Mouse (Mus musculus) embryonic facial prominence, embryonic 12.5 days (tissue): ENCODE measurements around the gene Klhl29. TPM values are rescaled to one million over a fixed set of nuclear protein-coding genes. Genes with fewer than 3 reads are reported as not detected.
"Not testable (repeated sequence)": the region's sequence is repeated elsewhere in the genome, so short reads cannot be mapped to it uniquely, and the experiment has no call there.

Source experiments
- ATAC-seq: fragments of 200-750 bp; cut with Nextera tagmentation; 2 replicates; pipeline ENCODE4 v1.8.0; 2017; ENCODE audit not compliant: insufficient number of reproducible peaks, insufficient read depth, low FRiP score, low TSS enrichment
- H3K27ac ChIP-seq: fragments of 300-500 bp; sonication (generic); 2 replicates; pipeline ENCODE4 v1.5.1; 2016; ENCODE audit warnings: mild to moderate bottlenecking
- H3K27me3 ChIP-seq: fragments of 300-500 bp; sonication (generic); 2 replicates; pipeline ENCODE4 v1.6.1; 2016; ENCODE audit warnings: mild to moderate bottlenecking, moderate library complexity
- H3K36me3 ChIP-seq: fragments of 300-500 bp; sonication (generic); 2 replicates; pipeline ENCODE4 v1.6.1; 2016; ENCODE audit warnings: mild to moderate bottlenecking
- H3K4me1 ChIP-seq: fragments of 300-500 bp; sonication (generic); 2 replicates; pipeline ENCODE4 v1.6.1; 2016
- H3K4me2 ChIP-seq: fragments of 300-500 bp; sonication (generic); replicated peaks from 2 replicates; pipeline ENCODE4 v1.6.1; 2016; ENCODE audit warnings: mild to moderate bottlenecking, moderate library complexity
- H3K4me3 ChIP-seq: fragments of 300-500 bp; sonication (generic); 2 replicates; pipeline ENCODE4 v1.5.1; 2016; ENCODE audit warnings: mild to moderate bottlenecking
- H3K9ac ChIP-seq: fragments of 300-500 bp; sonication (generic); 2 replicates; pipeline ENCODE4 v1.6.1; 2016; ENCODE audit warnings: mild to moderate bottlenecking, moderate library complexity
- H3K9me3 ChIP-seq: fragments of 300-500 bp; sonication (generic); 2 replicates; pipeline ENCODE4 v1.6.1; 2016; ENCODE audit warnings: mild to moderate bottlenecking, moderate library complexity
- WGBS: fragments of 180-500 bp; shearing (Covaris S2); methylation state at CpG from one replicate; pipeline ENCODE4 v1.1.7; 2016; 5-methylcytosine and 5-hydroxymethylcytosine counted together
- polyA plus RNA-seq: library from polyadenylated mRNA; unstranded; fragments of >200 nt; fragmentation: Nextera tagmentation; extraction: Ambion mirVana; gene quantifications from 2 replicates; pipeline ENCODE4 v1.2.1, GENCODE M21; 2016

The Klhl29 gene
- polyA plus RNA-seq, 1 experiment from 2014 or later, result 2.6 TPM

GRCm38 (mm10) chr12:5352771-5353170 lies 22.7 kb downstream of the Klhl29 start:
- Histone ChIP-seq H3K27me3 (no peaks in the 10 kb centered on the region), H3K4me2 (no peak overlapping the region), H3K27ac (no peak overlapping the region), H3K4me1 (no peaks in the 10 kb centered on the region), H3K9ac (no peak overlapping the region), H3K4me3 (no peak overlapping the region), H3K36me3 (no peaks in the 10 kb centered on the region), H3K9me3 (no peaks in the 10 kb centered on the region)
- no peak for ATAC-seq
- WGBS, result 93% methylated on average over 8 of the region's 8 CpGs

GRCm38 (mm10) chr12:5350491-5351285 lies 24.8 kb downstream of the Klhl29 start:
- no peak overlapping the region for H3K4me2 ChIP-seq
- no peaks in the 10 kb centered on the region for H3K27me3 ChIP-seq
- 0 out of 2 replicates have a peak, but pooled peaks have one; percentile 35 for ATAC-seq
- 78% methylated on average over 11 of the region's 11 CpGs for WGBS
- H3K36me3 ChIP-seq, result no peaks in the 10 kb centered on the region
- H3K27ac ChIP-seq, result no peak overlapping the region
- H3K4me1 ChIP-seq, result no peaks in the 10 kb centered on the region
- H3K4me3 ChIP-seq, result no peak overlapping the region
- no peaks in the 10 kb centered on the region for H3K9me3 ChIP-seq
- no peak overlapping the region for H3K9ac ChIP-seq

GRCm38 (mm10) chr12:5345088-5345487 lies 30.4 kb downstream of the Klhl29 start:
- H3K27ac ChIP-seq, result no peak overlapping the region

GRCm38 (mm10) chr12:5344457-5344856 lies 31.0 kb downstream of the Klhl29 start:
- H3K27me3 ChIP-seq, H3K4me3 ChIP-seq, H3K36me3 ChIP-seq, H3K27ac ChIP-seq, H3K9me3 ChIP-seq, ATAC-seq, H3K9ac ChIP-seq, H3K4me1 ChIP-seq, H3K4me2 ChIP-seq: not testable (repeated sequence)
- WGBS, result 93% methylated on average over 7 of the region's 7 CpGs

More at GRCm38 (mm10) chr12:5345088-5345487, 30.4 kb downstream of the Klhl29 start:
- no peak overlapping the region for H3K4me3 ChIP-seq
- H3K4me1 ChIP-seq, result no peaks in the 10 kb centered on the region
- H3K9ac ChIP-seq, result no peak overlapping the region
- H3K36me3 ChIP-seq, result no peaks in the 10 kb centered on the region
- H3K4me2 ChIP-seq, result no peak overlapping the region
- no peaks in the 10 kb centered on the region for H3K27me3 ChIP-seq
- no peaks in the 10 kb centered on the region for H3K9me3 ChIP-seq
- WGBS, result 84% methylated on average over 6 of the region's 6 CpGs
- ATAC-seq, result no peak

- Histone ChIP-seq H3K4me1 (no peaks in the 10 kb centered on the region), H3K36me3 (no peaks in the 10 kb centered on the region), H3K9me3 (no peaks in the 10 kb centered on the region), H3K9ac (no peak overlapping the region), H3K4me3 (no peak overlapping the region), H3K4me2 (no peak overlapping the region), H3K27me3 (no peaks in the 10 kb centered on the region), H3K27ac (no peak overlapping the region)
- 84% methylated on average over 6 of the region's 6 CpGs for WGBS
- no peak for ATAC-seq
Measured at GRCm38 (mm10) chr12:5340151-5340603, 35.3 kb downstream of the Klhl29 start.

GRCm38 (mm10) chr12:5336927-5337712 lies 38.4 kb downstream of the Klhl29 start:
- Histone ChIP-seq H3K9ac (no peak overlapping the region), H3K27ac (no peak overlapping the region), H3K4me1 (peaks cover 2% of the 10 kb centered on the region; the same call in 1 of the 2 replicates), H3K4me2 (no peak overlapping the region), H3K36me3 (no peaks in the 10 kb centered on the region), H3K4me3 (no peak overlapping the region), H3K27me3 (no peaks in the 10 kb centered on the region), H3K9me3 (no peaks in the 10 kb centered on the region)
- ATAC-seq, result peak; percentile 48; the same call in 1 of the 2 replicates
- 26% methylated on average over 8 of the region's 8 CpGs for WGBS

- Histone ChIP-seq H3K27ac (no peak overlapping the region), H3K4me2 (no peak overlapping the region), H3K9ac (no peak overlapping the region), H3K27me3 (no peaks in the 10 kb centered on the region), H3K9me3 (no peaks in the 10 kb centered on the region), H3K4me1 (peaks cover 10% of the 10 kb centered on the region; the same call in 1 of the 2 replicates), H3K36me3 (no peaks in the 10 kb centered on the region), H3K4me3 (no peak overlapping the region)
- no peak for ATAC-seq
- WGBS, result 75% methylated on average over 6 of the region's 6 CpGs
Measured at GRCm38 (mm10) chr12:5336331-5336730, 39.2 kb downstream of the Klhl29 start.

- no peak overlapping the region for H3K4me2 ChIP-seq
- H3K9me3 ChIP-seq, result no peaks in the 10 kb centered on the region
- no peak overlapping the region for H3K27ac ChIP-seq
- H3K9ac ChIP-seq, result no peak overlapping the region
- ATAC-seq, result no peak
- H3K36me3 ChIP-seq, result no peaks in the 10 kb centered on the region
- H3K4me3 ChIP-seq, result no peak overlapping the region
- H3K27me3 ChIP-seq, result no peaks in the 10 kb centered on the region
- 79% methylated on average over 9 of the region's 9 CpGs for WGBS
- peaks cover 10% of the 10 kb centered on the region; the same call in 1 of the 2 replicates for H3K4me1 ChIP-seq
Measured at GRCm38 (mm10) chr12:5334956-5335355, 40.5 kb downstream of the Klhl29 start.

- no peak overlapping the region for H3K27ac ChIP-seq
- H3K27me3 ChIP-seq, result no peaks in the 10 kb centered on the region
- peaks cover 10% of the 10 kb centered on the region; the same call in 1 of the 2 replicates for H3K4me1 ChIP-seq
- no peak overlapping the region for H3K4me2 ChIP-seq
- WGBS, result 88% methylated on average over 2 of the region's 2 CpGs
- no peak overlapping the region for H3K9ac ChIP-seq
- H3K4me3 ChIP-seq, result no peak overlapping the region
- no peaks in the 10 kb centered on the region for H3K9me3 ChIP-seq
- no peak for ATAC-seq
- H3K36me3 ChIP-seq, result no peaks in the 10 kb centered on the region
Measured at GRCm38 (mm10) chr12:5334175-5334574, 41.3 kb downstream of the Klhl29 start.

- H3K27me3 ChIP-seq, result no peaks in the 10 kb centered on the region
- H3K4me2 ChIP-seq, result no peak overlapping the region
- H3K27ac ChIP-seq, result no peak overlapping the region
- H3K9me3 ChIP-seq, result no peaks in the 10 kb centered on the region
- H3K4me3 ChIP-seq, result no peak overlapping the region
- 34% methylated on average over 13 of the region's 13 CpGs for WGBS
- peak; percentile 17; the same call in 1 of the 2 replicates for ATAC-seq
- no peaks in the 10 kb centered on the region for H3K36me3 ChIP-seq
- H3K9ac ChIP-seq, result no peak overlapping the region
- peaks cover 10% of the 10 kb centered on the region; the same call in 1 of the 2 replicates for H3K4me1 ChIP-seq
Measured at GRCm38 (mm10) chr12:5331810-5332484, 43.5 kb downstream of the Klhl29 start.

- Histone ChIP-seq H3K4me1 (peaks cover 10% of the 10 kb centered on the region; the same call in 1 of the 2 replicates), H3K9me3 (no peaks in the 10 kb centered on the region), H3K27ac (no peak overlapping the region), H3K9ac (no peak overlapping the region), H3K27me3 (no peaks in the 10 kb centered on the region), H3K4me3 (no peak overlapping the region), H3K36me3 (no peaks in the 10 kb centered on the region), H3K4me2 (no peak overlapping the region)
- no peak for ATAC-seq
- WGBS, result 84% methylated on average over 6 of the region's 6 CpGs
Measured at GRCm38 (mm10) chr12:5330496-5331070, 44.9 kb downstream of the Klhl29 start.
